Mouse (Mus musculus) NIH3T3 (cell line): ENCODE measurements at regions not wholly inside any gene's neighbourhood (a gene's known extent, or its start where the extent isn't known, plus 50 kb on each side); places are given as distances from the start of the nearest gene placed in this dataset.

Experiments used
- DNase-seq: peaks from one replicate; pipeline ENCODE4 v3.0.0-alpha.2; 2012; ENCODE audit warnings: low read depth

DNA sequence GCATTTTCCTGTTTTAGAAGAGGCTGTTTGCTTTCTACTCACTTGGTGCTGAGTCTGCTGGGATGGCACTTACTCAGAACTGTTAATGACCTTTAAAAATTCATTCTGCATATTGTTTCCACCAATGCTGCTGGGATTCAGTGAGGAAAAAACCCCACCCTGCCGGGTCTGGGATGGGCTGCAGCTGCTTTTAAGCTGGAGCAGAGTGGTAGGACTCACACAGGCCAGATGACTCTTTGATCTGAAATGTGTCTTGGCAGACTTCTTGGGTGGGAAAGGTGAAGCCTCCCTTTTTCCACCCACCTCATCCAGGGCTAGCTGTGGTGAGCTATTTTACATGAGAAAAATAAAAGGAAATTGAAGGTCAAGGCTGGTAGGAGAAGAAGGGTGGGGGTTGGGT, 56.4 kb upstream of the Ddhd1 start:
- DNase-seq: no peak

DNA sequence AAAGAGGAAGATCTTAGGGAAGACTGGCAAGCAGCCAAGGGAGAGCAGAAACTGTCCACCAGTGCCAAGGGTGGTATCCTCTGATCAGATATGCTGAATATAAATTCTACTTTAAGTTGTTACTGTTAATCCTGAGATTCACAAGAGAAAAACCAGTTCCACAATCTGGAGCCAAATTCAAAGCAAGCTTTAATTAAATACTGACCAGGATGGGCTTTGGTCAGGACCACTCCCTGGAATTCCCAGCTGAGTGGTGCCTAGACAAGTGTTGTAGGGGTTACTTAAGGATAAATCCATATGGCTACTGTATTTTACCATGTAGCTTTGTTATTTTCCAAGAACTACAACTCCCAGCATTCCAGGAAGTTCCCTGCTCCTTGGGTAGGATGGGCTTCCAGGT, 56.8 kb upstream of the Ddhd1 start:
- DNase-seq: no peak

DNA sequence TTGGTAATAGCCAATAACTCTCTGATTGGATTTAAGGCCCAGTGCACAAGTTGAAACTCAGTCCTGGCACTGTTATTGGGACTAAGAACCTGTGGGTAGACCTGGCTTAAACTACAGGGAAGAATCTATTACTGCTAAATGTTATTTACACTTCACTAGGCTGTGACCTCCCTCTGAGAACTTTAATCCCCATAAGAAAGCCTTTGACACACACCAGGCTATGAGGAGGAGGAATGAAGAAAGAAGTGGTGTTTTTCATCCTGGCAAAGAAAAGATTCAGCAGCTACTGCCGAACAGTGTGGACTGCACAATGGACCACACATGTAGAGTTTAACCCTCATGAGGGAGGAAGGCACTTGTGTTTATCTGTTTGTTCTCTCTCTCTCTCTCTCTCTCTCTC, 58.2 kb upstream of the Ddhd1 start:
- no peak for DNase-seq

DNA sequence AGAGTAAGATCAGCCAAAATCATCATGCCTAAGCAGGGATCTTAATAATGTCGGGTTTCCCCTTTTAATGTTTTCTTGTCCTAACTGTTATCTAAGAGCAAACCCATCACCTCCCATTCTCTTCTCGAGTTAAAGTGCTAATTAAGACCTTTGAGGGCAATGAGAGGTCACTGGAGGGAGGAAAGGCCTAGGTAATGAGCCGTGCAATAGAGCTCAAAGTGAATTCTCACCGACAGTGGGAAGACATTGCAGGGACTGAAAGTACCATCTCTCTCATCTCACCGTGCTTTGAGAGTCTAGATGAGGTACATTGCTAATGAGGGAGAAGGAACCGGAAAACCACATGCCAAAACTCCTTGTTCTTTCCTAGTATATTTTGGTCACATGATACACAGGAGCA, 64.9 kb upstream of the Ddhd1 start:
- no peak for DNase-seq

DNA sequence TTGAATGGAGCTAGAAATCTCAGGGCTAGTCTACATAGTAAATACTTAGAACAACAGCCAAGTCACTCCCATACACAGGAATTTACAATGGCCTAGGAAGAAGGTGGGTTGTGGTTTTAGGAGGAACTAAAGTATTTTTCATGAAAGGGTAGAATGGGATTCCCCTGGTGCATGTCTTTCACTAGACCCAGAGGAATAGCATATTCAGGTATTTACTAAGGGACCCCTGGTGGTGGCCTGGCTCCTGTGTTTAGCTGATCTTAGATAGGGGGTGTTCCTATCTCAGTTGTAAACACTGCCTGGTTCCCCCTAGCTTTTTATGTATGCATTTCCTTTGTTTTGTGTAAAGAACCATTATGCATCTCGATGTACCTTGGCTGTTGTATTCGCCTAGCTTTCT, 66.4 kb upstream of the Ddhd1 start:
- DNase-seq: no peak

DNA sequence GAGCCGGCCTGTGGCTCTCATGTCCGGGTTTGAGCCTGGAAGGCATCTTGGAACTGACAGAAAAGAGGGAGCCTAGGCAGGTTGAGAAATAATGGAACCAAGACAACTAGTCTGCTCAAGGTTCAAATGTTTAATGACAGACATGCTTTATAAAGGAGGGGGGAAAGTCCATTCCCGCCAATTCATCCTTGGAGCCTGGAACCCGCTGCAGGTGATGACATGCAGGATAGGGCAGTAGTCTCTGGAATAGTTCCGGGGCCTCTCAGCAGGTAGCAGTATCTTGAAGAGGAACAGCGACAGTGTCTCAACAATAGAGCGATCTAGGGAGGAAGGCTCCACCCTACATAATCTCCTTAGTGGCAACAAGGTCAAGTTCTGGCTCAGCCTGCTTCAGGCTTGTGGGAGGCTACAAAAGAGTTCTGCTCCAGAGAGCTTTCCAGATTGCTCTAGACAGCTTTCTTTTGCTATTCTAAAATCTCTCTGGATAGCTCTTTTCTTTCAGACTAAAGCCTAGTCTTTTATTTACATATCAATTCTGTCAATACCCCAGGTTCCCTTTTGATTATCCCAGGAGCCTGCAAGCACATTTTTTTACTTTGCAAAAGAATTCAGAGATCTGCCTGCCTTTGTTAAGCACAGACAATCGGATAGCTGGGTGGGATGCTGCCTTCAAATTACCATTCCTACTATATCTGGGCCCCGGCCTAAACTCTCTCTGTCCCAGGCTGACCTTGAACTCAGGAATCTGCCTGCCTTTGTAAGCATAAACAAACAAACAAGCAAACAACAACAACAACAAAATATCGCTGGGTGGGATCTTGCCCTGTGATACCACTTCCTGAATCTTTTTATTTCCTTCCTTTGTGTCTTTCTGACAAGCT, 76.8 kb upstream of the Ddhd1 start:
- no peak for DNase-seq

DNA sequence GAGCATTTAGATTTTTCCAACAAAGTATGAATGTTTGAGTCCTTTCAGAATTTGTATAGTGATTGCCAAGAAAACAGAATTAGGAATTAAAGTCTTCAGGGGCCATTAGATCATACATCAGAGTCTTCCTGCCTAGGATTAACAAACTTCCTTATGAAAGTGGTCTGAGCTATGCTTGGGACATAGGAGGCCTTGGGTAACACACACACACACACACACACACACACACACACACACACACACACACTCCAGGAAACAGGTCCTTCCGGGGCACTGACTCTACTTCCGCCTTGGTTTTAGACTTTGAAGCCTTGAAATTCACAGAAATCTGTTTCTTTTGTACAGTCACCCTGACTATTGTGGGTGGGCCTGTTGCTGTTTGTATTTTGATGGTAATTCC, 80.0 kb upstream of the Ddhd1 start:
- no peak for DNase-seq

DNA sequence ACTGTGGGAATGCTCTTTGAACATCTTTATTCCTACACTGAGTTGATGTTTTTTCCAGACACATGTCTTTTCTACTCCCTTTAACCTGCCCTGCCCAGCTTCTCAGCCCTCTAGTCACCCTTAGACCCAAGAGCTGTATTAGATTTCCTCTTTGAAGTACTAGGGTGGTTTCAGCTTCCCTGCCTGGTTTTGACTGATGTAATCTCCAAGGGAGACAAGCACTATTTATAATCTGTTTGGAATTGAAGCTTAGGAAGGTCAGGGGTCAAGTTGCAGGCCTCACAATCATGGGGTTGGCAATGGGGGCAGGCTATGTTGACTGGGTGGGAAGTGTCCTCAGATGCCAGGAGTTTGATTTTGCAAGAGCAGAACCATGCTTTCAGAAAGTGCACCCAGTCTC, 81.7 kb upstream of the Ddhd1 start:
- peak; percentile 35 for DNase-seq

DNA sequence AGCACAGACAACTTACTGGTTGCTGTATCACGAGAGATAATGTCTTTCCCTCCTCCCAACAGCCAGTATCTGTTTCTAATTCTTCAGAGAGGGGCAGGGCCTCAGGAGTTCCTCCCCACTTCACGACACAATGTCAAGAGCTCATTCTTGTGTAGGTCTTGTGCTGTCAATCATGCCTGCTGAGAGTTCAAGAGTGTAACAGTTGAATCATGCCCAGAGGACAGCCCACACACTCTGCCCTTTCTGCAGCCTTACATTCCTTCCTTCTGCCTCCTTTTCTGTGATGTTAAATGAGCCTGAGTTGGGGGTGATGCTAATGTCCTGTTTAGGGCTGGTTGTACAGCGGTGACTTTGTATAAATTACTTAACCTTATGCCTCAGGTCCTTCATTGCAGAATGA, 82.7 kb upstream of the Ddhd1 start:
- DNase-seq: peak; percentile 6

DNA sequence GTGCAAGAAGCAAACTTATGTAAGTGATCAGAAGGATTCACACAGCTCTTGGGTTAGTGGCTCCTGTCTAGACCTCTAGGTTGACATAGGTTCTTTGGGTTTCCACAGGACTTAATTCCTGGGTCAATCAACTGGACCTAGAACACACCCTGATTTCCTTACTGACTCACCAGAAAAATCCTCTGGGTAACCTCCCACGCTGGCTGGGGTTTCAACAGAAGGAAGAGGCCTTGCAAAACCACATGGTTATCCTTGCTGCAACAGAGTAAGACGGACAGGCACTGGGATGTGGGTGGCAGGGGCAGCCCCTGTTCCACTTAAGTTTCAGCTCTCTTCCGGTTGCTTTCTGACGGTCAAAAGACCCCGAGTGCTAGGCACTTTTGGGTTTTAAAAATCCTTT, 88.2 kb upstream of the Ddhd1 start:
- DNase-seq: peak; percentile 46

DNA sequence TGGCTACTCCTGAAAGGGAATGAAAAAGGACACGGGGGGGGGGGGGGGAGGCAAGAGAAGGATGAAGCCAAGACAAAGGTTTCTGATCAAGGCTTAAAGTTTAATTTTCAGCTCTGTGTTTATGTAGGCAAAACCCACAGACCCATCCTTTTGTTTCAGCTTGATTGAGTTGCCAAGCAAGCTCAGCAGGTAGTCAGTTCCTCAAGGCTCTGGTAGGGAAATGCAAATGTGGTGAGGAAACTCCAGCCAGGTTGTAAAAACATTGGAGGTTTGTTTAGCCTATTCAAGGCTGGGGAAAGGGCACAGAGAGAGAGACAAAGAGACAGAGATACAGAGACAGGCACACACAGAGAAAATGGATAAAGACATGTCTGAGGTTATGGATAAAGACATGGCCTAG, 99.4 kb upstream of the Ddhd1 start:
- DNase-seq: no peak

DNA sequence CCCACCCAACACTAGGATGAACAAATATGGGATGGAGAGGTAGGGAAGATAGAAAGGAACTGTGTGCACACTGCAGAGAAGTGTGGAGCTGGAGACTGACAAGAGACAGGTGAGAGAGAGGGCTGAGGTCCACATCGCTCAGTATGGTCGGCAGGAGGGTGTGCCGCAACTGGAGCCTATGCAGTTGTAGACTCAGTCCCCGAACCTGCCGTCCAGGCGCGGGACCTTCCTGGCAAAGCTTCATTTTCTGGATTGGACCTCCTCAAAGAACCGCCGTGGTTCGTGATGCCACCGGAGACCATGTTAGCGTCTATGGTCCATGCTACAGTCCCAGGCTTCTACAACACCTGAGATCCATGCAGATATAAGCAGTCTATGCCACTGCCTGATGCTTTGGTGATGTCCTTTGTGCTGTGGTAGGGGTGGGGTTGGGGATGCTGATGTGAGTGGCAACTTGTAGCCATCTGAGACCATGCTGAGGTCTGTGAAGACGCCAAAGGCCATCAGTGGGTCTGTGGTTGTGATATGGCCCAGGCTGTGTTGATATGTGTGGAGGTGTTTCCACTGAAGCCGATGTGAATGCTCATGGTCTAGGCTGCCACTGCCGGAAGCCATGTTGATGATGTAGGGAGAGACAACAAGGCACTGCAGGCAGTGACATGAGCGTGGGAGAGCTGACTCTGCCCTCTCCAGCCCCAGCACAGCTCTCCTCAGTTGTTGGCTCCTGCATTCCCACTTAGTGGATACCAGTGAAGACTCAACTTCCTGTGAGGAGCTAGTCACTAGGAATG, 103.1 kb upstream of the Ddhd1 start:
- DNase-seq: no peak

DNA sequence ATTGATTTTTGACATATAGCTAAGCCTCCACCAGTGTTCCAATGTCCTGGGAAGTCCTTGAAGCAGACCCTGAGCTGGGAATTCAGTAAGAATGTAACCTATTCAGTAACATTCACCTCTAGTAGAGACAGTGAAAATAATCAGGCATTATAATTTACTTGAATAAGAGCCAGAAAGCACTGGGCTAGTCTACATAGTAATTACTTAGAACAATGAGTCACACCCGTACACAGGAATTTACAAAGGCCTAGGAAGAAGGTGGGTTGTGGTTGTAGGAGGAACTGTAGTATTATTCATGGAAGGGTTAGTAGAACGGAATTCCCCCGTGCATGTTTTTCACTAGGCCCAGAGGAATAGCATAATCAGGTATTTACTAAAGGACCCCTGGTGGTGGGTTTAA, 106.3 kb upstream of the Ddhd1 start:
- no peak for DNase-seq

DNA sequence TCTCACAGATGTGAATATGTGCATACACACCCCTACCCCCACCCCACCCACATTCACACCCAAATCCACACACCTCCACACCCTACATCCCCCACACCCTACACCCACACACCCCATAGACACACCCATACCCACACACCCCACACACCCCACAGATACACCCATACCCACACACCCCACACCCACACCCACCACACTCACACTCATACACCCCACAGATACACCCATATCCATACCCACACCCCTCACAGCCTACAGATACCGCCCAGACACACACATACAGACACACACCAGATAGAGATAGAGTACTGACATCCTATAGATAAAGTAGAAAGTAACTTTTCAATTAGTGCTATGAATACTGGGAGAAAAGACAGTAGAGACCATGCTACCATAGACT, 108.6 kb upstream of the Ddhd1 start:
- DNase-seq: no peak

DNA sequence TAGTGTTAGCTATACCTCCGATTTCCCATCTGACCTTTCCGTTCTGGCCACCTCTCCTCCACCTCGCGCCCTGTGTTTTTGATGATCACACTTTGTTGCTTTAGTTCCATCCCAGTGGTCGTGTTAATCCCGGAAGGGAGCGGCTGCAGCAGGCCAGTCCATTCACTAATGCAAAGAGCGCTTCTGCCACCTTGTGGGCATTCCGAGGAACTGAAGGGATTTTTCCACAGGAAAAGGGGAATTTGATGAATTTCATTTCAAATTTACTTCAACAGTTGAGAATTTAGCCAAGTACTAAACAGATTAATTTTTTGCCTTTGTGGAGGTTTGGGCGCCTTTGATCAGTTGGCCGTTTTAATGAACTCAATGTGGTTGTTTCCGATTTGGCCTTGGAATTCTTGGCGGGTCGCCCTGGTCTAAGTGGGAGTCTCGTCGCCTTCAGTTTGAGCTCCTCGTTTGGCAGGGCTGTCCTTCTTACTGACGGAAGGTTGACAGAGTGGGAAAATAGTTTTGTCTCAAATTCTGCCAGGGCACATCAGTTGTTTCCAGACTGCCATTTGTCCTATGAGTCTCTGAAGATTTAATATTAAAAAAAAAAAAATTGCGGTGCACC, 114.8 kb upstream of the Ddhd1 start:
- DNase-seq: peak; percentile 87

DNA sequence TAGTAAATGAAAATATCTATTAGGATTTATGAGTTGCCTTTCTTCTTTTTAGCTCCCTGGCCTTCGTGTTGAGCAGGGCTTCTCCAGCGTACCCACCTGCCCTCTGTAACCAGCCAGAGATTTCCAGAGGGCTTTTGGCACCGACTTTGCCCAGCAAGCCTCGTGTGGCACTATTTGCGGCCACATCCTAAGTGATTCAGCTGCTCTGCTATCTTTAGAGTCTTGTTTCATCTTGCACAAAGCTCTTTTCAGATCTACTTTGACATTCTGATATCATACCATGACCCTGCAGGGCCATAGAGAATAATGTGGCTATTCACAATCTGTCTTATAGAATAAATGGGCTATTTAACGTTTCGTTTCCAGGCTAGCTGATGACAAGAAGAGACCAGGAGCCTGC, 115.4 kb upstream of the Ddhd1 start:
- no peak for DNase-seq

DNA sequence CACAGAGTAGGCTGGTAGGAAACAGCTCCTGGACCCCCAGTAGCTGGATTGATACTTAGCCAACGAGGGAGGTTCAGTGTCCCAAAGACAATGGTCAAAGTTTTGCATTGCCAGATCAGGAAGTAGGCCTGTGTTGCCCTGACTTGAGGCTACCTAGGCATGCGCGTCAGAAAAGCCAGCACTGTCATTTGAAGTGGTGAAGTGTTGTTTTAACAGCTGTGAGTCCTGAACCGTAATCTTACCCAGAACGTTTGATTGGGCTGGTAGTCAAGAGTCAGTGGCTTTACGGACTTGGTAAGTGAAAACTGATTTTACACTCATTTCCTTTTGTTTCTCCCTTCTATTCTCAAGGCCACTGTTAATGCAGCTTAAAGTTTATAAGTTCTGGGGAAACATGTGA, 123.9 kb upstream of the Ddhd1 start:
- no peak for DNase-seq

DNA sequence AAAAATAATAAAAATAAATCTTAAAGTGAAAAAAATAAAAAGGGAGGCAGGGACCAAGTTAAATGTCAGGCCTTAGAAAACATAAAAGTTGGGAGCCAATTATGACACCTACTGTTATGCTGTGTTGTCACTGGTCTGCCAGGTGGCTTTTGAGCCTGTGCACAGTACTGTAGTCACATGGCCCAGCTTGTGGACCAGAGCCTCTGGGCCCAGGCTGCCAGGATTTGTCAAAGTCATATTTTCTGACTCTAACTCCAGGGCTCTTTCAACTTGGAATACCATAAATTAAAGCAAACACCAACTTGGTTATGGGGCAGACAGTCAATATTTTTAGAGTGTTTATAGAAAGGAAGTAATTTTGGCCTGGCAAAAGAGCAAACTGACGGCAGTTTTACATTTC, 137.0 kb upstream of the Ddhd1 start:
- no peak for DNase-seq

DNA sequence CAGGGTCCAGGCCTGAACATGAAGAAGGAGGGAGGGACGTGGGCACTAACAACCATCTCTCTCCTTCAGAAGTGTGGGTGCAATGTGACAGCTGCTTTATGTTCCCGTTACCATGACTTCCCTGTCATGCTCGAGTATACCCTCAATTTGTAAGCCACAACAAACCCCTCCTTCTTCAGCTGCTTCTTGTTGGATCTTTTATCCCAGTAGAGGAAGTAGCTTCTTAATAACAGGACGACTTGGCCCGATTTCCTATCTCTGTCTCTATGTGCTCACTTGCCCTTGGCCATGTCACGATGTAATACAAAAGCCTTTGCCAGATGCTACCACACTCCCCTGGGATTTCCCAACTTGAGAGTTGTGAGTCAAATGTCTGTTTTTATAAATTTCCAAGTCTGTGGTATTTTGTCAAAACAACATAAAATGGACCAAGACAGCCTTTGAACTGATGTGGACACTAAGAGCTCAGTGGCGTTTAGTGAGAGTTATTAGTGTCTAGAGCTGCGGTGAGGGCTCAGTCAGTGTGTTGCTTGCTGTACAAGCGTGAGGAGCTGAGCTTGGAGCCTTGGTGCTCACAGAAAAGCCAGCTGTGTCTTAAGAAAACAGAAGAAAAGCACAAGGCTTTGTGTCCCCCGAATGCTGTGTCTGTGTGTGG, 138.8 kb upstream of the Ddhd1 start:
- peak; percentile 1 for DNase-seq

DNA sequence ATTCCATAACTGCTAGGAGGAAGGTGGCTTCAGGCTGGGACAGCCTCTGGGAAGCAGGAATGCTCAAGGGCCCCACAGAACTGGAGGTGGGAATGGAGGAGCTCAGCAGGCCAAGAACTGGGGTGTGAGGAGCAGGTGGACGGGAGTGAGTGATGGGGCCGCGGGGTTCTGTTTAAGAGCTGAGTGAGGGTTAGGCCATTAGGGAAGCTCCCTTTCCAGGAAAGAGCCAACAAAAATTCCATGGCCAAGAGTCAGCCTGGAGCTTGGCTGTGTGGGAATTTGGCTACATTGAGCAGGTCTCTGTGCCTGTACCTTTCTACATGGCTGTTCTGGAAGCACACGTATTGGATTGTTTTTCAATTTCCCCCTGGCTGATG, 139.4 kb upstream of the Ddhd1 start:
- DNase-seq: no peak

DNA sequence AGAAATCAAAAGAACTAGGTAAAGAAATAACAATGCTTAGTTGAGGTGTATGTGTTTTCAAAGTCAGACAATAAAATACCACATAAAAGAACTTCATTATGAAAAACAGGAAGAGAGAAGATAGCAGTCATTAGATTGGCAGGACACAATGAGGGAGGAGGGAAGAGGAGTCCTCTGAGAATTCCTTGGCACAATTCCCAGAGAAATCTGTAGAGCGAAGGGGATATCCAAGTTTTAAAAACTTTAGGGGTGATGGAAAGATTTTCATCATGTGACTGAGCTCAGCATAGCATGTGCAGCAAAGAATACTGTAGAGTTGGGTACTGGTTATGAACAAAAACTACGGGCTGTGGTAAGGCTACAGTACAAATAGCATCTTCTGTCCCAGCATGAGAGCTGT, 141.3 kb upstream of the Ddhd1 start:
- peak; percentile 6 for DNase-seq

DNA sequence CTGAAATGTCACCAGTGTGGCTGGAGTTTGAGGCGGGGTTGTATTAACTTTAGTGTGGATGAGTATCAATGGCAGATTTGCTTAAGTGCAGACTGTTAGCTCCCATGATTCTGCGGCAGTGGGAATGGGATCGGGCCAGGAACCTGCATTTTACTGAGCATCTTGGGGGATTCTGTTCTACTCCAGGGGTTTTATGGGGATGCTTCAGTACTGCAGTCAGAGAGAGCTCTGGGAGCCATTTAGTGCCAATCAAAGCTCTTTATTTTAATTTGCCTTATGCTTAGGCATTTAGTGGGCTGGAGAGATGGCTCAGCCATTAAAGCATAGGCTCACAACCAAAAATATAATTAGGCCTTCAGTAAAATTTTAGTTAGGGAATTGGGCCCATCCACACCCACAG, 148.0 kb upstream of the Ddhd1 start:
- no peak for DNase-seq
